Mouse (Mus musculus): ENCODE measurements at regions not wholly inside any gene's neighbourhood (a gene's known extent, or its start where the extent isn't known, plus 50 kb on each side); places are given as distances from the start of the nearest gene placed in this dataset.
"Not testable (repeated sequence)": the region's sequence is repeated elsewhere in the genome, so short reads cannot be mapped to it uniquely, and the experiment has no call there.

DNA sequence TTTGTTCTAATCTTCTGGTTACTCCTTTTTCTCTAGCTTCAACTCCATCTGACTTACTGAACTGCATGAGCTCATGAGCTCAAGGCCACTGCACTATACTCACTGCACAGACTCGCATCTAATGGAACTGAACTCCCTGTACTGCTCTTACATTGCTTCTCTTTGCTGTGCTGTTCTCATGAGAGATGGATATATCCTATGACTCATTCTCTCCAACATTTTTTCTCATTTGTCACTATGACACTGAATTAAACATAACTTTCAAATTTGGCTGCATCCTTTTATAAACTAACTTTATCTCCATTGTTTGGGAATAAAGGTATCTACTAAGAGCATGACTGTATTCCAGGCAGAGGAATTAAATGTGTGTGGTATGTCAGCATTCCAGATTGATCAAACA, 806.2 kb downstream of the Rab28 start:
- no peak for DNase-seq (ENCODE audit: extremely low read depth, low read depth, low spot score)
- Histone ChIP-seq H3K9ac (ENCODE audit: low read depth, low read length) (no peak overlapping the region), H3K79me2 (ENCODE audit: control insufficient read depth, insufficient read depth, low read length) (no peaks in the 10 kb centered on the region), H3K27ac (replicated peaks; ENCODE audit: insufficient read depth, low read depth, low read length) (no peak overlapping the region), H3K27me3 (ENCODE audit: control insufficient read depth, insufficient read depth, low read length) (no peaks in the 10 kb centered on the region), H3K4me1 (ENCODE audit: control insufficient read depth, insufficient read depth, low read length) (no peaks in the 10 kb centered on the region), H3K36me3 (ENCODE audit: control insufficient read depth, insufficient read depth, low read length) (no peaks in the 10 kb centered on the region), H3K4me3 (ENCODE audit: insufficient read depth, low read depth, low read length) (no peak overlapping the region)
- WGBS, result 63% methylated on average over 1 of the region's 1 CpGs
- no peak for TF ChIP-seq CTCF (IDR thresholded peaks at IDR 0.05; ENCODE audit: low read depth, low read length)
- TF ChIP-seq POLR2A (IDR thresholded peaks at IDR 0.05; ENCODE audit: extremely low read depth, insufficient read depth, low read length), result no peak

GRCm38 (mm10) chr5:40882886-40883285, 825.1 kb downstream of the Rab28 start:
- Histone ChIP-seq H3K79me2 (ENCODE audit: control insufficient read depth, insufficient read depth, low read length) (no peaks in the 10 kb centered on the region), H3K27me3 (ENCODE audit: control insufficient read depth, insufficient read depth, low read length) (no peaks in the 10 kb centered on the region), H3K4me1 (ENCODE audit: control insufficient read depth, insufficient read depth, low read length) (no peaks in the 10 kb centered on the region), H3K27ac (replicated peaks; ENCODE audit: insufficient read depth, low read depth, low read length) (no peak overlapping the region), H3K4me3 (ENCODE audit: insufficient read depth, low read depth, low read length) (no peak overlapping the region), H3K9ac (ENCODE audit: low read depth, low read length) (no peak overlapping the region), H3K36me3 (ENCODE audit: control insufficient read depth, insufficient read depth, low read length) (no peaks in the 10 kb centered on the region)
- 76% methylated on average over 5 of the region's 5 CpGs for WGBS
- no peak for DNase-seq (ENCODE audit: extremely low read depth, low read depth, low spot score)
- TF ChIP-seq POLR2A (IDR thresholded peaks at IDR 0.05; ENCODE audit: extremely low read depth, insufficient read depth, low read length) (no peak), CTCF (IDR thresholded peaks at IDR 0.05; ENCODE audit: low read depth, low read length) (no peak)

- no peak overlapping the region for H3K27ac ChIP-seq (replicated peaks; ENCODE audit: insufficient read depth, low read depth, low read length)
- TF ChIP-seq POLR2A (IDR thresholded peaks at IDR 0.05; ENCODE audit: extremely low read depth, insufficient read depth, low read length) (no peak), CTCF (IDR thresholded peaks at IDR 0.05; ENCODE audit: low read depth, low read length) (no peak)
- 65% methylated on average over 3 of the region's 3 CpGs for WGBS
- no peaks in the 10 kb centered on the region for H3K79me2 ChIP-seq (ENCODE audit: control insufficient read depth, insufficient read depth, low read length)
- no peak for DNase-seq (ENCODE audit: extremely low read depth, low read depth, low spot score)
- no peaks in the 10 kb centered on the region for H3K4me1 ChIP-seq (ENCODE audit: control insufficient read depth, insufficient read depth, low read length)
- no peaks in the 10 kb centered on the region for H3K36me3 ChIP-seq (ENCODE audit: control insufficient read depth, insufficient read depth, low read length)
- H3K4me3 ChIP-seq (ENCODE audit: insufficient read depth, low read depth, low read length), result no peak overlapping the region
- no peak overlapping the region for H3K9ac ChIP-seq (ENCODE audit: low read depth, low read length)
- no peaks in the 10 kb centered on the region for H3K27me3 ChIP-seq (ENCODE audit: control insufficient read depth, insufficient read depth, low read length)
These were observed 830.2 kb downstream of the Rab28 start for GRCm38 (mm10) chr5:40877756-40878155.

DNA sequence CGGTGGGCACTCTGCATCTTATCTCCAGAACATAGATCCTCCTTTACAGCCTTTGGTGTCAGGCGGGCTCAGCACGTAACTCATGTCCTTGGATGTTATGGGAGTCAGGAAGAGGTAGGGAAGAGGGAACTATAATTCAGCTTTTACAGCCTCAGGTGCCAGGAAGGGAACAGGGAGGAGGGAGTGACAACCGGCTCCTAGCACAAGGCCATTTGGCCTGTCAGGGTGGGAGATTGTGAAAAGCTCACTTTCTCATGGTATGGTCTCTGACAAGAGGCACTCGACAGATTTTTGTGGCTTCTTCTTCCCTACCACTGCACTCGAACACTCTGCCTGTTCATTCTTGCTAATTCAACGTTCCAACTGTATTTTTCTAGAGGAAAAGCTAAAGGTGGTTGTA, 845.6 kb downstream of the Rab28 start:
- not testable (repeated sequence) for H3K4me3 ChIP-seq (ENCODE audit: insufficient read depth, low read depth, low read length); H3K79me2 ChIP-seq (ENCODE audit: control insufficient read depth, insufficient read depth, low read length); H3K9ac ChIP-seq (ENCODE audit: low read depth, low read length); H3K4me1 ChIP-seq (ENCODE audit: control insufficient read depth, insufficient read depth, low read length); DNase-seq (ENCODE audit: extremely low read depth, low read depth, low spot score); H3K27ac ChIP-seq (replicated peaks; ENCODE audit: insufficient read depth, low read depth, low read length); H3K36me3 ChIP-seq (ENCODE audit: control insufficient read depth, insufficient read depth, low read length); H3K27me3 ChIP-seq (ENCODE audit: control insufficient read depth, insufficient read depth, low read length)
- 86% methylated on average over 7 of the region's 7 CpGs for WGBS

All from liver, adult 2 months (tissue).